Comparison of ENCODE assay signal across 15 mouse cellular contexts in the genomic region with DNA sequence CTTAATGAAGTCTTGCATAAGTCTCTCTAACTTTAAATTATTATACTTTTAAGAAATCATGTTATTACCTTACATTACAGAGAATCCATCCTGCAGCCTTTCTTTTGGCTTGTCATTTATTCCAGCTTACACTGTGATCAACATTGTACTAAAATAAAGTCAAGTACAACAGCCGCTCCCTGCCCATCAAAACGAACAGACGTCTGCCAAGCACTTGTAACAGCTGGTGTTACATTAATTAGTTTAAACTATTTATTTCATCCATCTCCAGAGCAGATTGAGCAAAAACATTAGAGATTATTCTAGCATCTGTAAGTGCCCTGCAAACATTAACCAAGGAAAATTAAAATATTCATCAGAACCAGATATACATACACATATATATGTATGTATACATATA.
"Had no signal": no experiment of that assay in that cellular context is flagged by ENCODE, and none has a peak within 500 bp of the region (broad histone marks: within the 10 kb centered on the region; RNA-seq: fewer than 3 reads in every experiment).

No protein-coding gene starts in this region.

- H3K4me2 ChIP-seq: kidney, embryonic 15.5 days; limb, embryonic 13.5 days; midbrain, embryonic 13.5 days; neural tube, embryonic 12.5 days had no signal

- H3K9me3 ChIP-seq: kidney, embryonic 15.5 days; limb, embryonic 13.5 days; midbrain, embryonic 13.5 days; neural tube, embryonic 12.5 days had no signal

- DNase-seq: kidney, adult 18-20 months; kidney, postnatal 14 days; left cerebral cortex, postnatal 4 days; lung, adult 18-20 months; retina, postnatal 1 day; right cerebral cortex, postnatal 4 days; spleen, adult 18-20 months; thymus, adult 18-20 months; thymus, postnatal 14 days had no signal

- H3K27ac ChIP-seq: kidney, embryonic 15.5 days; limb, embryonic 13.5 days; liver, embryonic 14.5 days; midbrain, embryonic 13.5 days; neural tube, embryonic 12.5 days had no signal

- H3K36me3 ChIP-seq: kidney, embryonic 15.5 days; limb, embryonic 13.5 days; midbrain, embryonic 13.5 days; neural tube, embryonic 12.5 days had no signal

- H3K27me3 ChIP-seq: kidney, embryonic 15.5 days; limb, embryonic 13.5 days; midbrain, embryonic 13.5 days; neural tube, embryonic 12.5 days had no signal

- H3K4me3 ChIP-seq: kidney, embryonic 15.5 days; limb, embryonic 13.5 days; midbrain, embryonic 13.5 days; myocyte; neural tube, embryonic 12.5 days had no signal

- H3K9ac ChIP-seq: kidney, embryonic 15.5 days; limb, embryonic 13.5 days; liver, embryonic 14.5 days; midbrain, embryonic 13.5 days; neural tube, embryonic 12.5 days had no signal

- H3K4me1 ChIP-seq: kidney, embryonic 15.5 days; limb, embryonic 13.5 days; midbrain, embryonic 13.5 days; neural tube, embryonic 12.5 days had no signal

- ATAC-seq: midbrain, embryonic 13.5 days had no signal
